Mouse (Mus musculus): ENCODE results near the gene Neurl3. TPM values are rescaled to one million over a fixed set of nuclear protein-coding genes. Genes with fewer than 3 reads are reported as not detected.

Gene Neurl3
- total RNA-seq, 1 experiment = 0.18 TPM

GRCm38 (mm10) chr1:36224648-36225047 is 49.8 kb downstream of the Neurl3 start:
- Histone ChIP-seq H3K27ac (ENCODE audit: insufficient read depth, low read depth, low read length, poor library complexity, severe bottlenecking) (no peak overlapping the region), H3K4me1 (ENCODE audit: control insufficient read depth in 2 of 2, insufficient read depth in 2 of 2, low read length in 2 of 2, poor library complexity in 1 of 2) (no peaks in the 10 kb centered on the region), H3K9me3 (ENCODE audit: control insufficient read depth, insufficient read depth, low read depth, low read length) (no peaks in the 10 kb centered on the region), H3K36me3 (ENCODE audit: control insufficient read depth, insufficient read depth, low read length, poor library complexity, severe bottlenecking) (peaks cover 19% of the 10 kb centered on the region), H3K4me3 (ENCODE audit: insufficient read depth in 1 of 2, low read depth in 1 of 2, low read length in 2 of 2, poor library complexity in 1 of 2, severe bottlenecking in 1 of 2) (no peak overlapping the region), H3K9ac (ENCODE audit: insufficient read depth, low read depth, low read length, poor library complexity, severe bottlenecking) (no peak overlapping the region)
- no peak for DNase-seq (ENCODE audit: low read depth, low spot score)
- TF ChIP-seq ZNF384 (IDR thresholded peaks at IDR 0.05; ENCODE audit: low read depth, low read length) = no peak
- TF ChIP-seq ZC3H11A (IDR thresholded peaks at IDR 0.05; ENCODE audit: borderline replicate concordance, low read depth, low read length) = no peak
- no peak for TF ChIP-seq CHD2 (IDR thresholded peaks at IDR 0.05; ENCODE audit: low read depth, low read length)
- TF ChIP-seq HCFC1 (IDR thresholded peaks at IDR 0.05; ENCODE audit: borderline replicate concordance, insufficient read depth, low read length) = no peak
- no peak for TF ChIP-seq MAFK (IDR thresholded peaks at IDR 0.05; ENCODE audit: insufficient read depth, low read depth, low read length)
- in situ Hi-C loops (cut with MboI; ENCODE audit: low sequenced_read_pairs in 2 of 2, unreplicated experiment in 2 of 2) = no loop called here

Other genes with a start within 250 kb of the Neurl3 start
- gene Hs6st1, start 206.3 kb downstream of the Neurl3 start, total RNA-seq (2012; rRNA removed) = 46.3 and 51.0 TPM in 2 replicates
- 136 and 169 TPM in 2 replicates for gene Uggt1, start 30.0 kb downstream of the Neurl3 start, total RNA-seq (2012; rRNA removed)
- 5.2 and 7.9 TPM in 2 replicates for gene Arid5a, start 33.1 kb upstream of the Neurl3 start, total RNA-seq (2012; rRNA removed)
- 27.0 and 31.8 TPM in 2 replicates for gene Kansl3, start 94.5 kb upstream of the Neurl3 start, total RNA-seq (2012; rRNA removed)
- gene Fer1l5, start 97.6 kb upstream of the Neurl3 start, total RNA-seq (2012; rRNA removed) = 0.13 and 0.21 TPM in 2 replicates
- 10.9 and 13.0 TPM in 2 replicates for gene Lman2l, start 170.6 kb upstream of the Neurl3 start, total RNA-seq (2012; rRNA removed)
- gene Cnnm4, start 196.9 kb upstream of the Neurl3 start, total RNA-seq (2012; rRNA removed) = 10.7 and 17.9 TPM in 2 replicates
- 28.6 and 50.7 TPM in 2 replicates for gene Cnnm3, start 237.2 kb upstream of the Neurl3 start, total RNA-seq (2012; rRNA removed)